Mouse (Mus musculus): ENCODE data around the gene Gm17584. TPM values are rescaled to one million over a fixed set of nuclear protein-coding genes. Genes with fewer than 3 reads are reported as not detected.
"Not testable (repeated sequence)": the region's sequence is repeated elsewhere in the genome, so short reads cannot be mapped to it uniquely, and the experiment has no call there.

Gm17584 gene
- not detected in 3 replicates for total RNA-seq (2017)

DNA sequence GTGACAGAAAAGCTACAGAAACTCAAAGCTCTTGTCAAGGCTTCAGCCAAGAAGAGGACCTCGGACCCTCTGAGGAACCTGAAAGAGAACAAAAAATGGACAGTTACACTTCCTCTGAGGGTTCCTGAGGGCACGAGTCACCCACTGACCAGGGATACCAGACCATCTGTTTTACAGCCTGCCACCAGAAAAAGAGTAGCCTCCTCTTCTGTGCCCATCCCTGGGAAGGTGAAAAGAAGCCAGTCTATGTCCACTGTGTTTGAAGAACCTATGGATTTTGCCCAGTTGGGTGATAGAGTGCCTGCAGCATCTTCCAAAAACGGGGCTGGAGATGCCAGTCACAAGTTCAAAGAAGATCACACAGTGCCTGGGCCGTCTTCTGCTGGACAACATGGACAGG, at the start of gene Gm17584:
Gene Gm17584 (plus strand): TSS at position 301 of the 400 bp plus-strand sequence.
- not testable (repeated sequence) for ATAC-seq (replicated peaks; ENCODE audit: insufficient number of reproducible peaks, low FRiP score, low TSS enrichment, poor library complexity, severe bottlenecking)

Other genes with a start within 250 kb of the Gm17584 start
- not detected in 3 replicates for gene Gm17469, start 129.3 kb downstream of the Gm17584 start, total RNA-seq (2017)

Measured in monocyte, adult 5-6 weeks (primary cell).